Mouse (Mus musculus): ENCODE measurements around the gene Olfr1053. TPM values are rescaled to one million over a fixed set of nuclear protein-coding genes. Genes with fewer than 3 reads are reported as not detected.
"Not testable (repeated sequence)": the region's sequence is repeated elsewhere in the genome, so short reads cannot be mapped to it uniquely, and the experiment has no call there.

Gene Olfr1053
- not detected in 2 replicates for total RNA-seq (2017)

DNA sequence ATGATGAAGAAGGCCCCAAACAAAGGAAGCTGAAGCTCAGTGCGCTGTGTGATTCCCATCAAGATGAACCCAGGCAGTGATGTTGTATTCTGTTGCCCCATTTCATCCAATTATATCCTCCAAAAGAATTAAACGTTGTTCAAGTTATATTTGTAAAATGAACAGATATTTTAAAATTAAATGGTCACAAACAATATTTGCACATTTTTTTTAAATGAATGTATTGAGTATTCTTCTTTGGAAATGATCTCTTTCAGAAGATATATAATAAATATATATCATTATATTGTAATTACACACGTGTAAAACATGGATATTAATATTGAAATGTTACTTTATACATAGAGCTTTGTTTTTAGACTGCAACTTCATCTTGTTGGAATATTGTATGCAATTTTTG is at the start of gene Olfr1053:
Gene Olfr1053, minus strand, starts transcription at position 101 of the 400 bp plus-strand sequence.
- ATAC-seq (replicated peaks in 1 of 2; ENCODE audit: insufficient read depth in 1 of 2, low FRiP score in 2 of 2, low TSS enrichment in 1 of 2, low read depth in 1 of 2, poor library complexity in 2 of 2, severe bottlenecking in 2 of 2), result no peak

DNA sequence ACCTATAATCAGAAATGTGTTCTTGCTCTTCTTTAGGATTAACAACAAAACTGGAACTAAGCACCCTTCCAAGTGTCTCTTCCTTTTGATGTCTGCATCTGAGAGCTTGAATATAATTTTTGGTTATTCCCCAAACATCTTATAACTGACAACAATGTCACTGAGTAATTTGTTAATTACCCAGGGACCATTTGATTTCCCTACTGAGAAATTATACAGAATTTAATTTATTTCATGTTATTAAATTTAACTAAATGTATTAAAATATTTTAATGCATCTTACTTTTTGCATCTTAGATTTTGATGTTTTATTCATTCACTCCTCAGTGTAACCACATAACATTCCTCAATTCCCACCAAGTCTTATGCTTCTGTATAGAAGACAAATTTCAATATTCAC is 47.3 kb upstream of the Olfr1053 start, which contains the start of gene Olfr1056:
Gene Olfr1056, minus strand, starts transcription at position 101 of the 400 bp plus-strand sequence.
- ATAC-seq (replicated peaks in 1 of 2; ENCODE audit: insufficient read depth in 1 of 2, low FRiP score in 2 of 2, low TSS enrichment in 1 of 2, low read depth in 1 of 2, poor library complexity in 2 of 2, severe bottlenecking in 2 of 2), result no peak

- not testable (repeated sequence) for ATAC-seq (replicated peaks in 1 of 2; ENCODE audit: insufficient read depth in 1 of 2, low FRiP score in 2 of 2, low TSS enrichment in 1 of 2, low read depth in 1 of 2, poor library complexity in 2 of 2, severe bottlenecking in 2 of 2)
Observed at GRCm38 (mm10) chr2:86351751-86352150, 36.7 kb upstream of the Olfr1053 start.

GRCm38 (mm10) chr2:86350184-86350583 is 35.1 kb upstream of the Olfr1053 start, which contains the start of gene Olfr1055:
Gene Olfr1055, minus strand, starts transcription at chr2:86350284.
- ATAC-seq (replicated peaks in 1 of 2; ENCODE audit: insufficient read depth in 1 of 2, low FRiP score in 2 of 2, low TSS enrichment in 1 of 2, low read depth in 1 of 2, poor library complexity in 2 of 2, severe bottlenecking in 2 of 2), result no peak

DNA sequence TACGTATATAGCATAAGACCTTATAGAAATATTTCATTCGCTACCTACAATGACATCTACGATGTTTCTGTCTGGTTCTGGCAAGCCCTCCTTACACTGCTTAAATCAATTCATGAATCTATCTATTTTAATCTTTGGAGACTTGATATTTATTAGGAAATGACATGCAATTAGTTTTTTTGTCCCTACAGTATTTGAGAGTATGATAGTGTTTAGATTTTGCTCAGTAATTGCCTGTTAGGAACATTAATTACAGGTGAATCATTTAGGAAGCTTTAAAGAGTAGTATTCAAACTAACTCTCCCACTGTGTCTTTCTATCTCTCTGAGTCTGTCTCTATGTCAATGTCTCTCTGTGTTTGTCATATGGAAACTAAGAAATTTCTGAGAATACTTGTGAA is 20.2 kb upstream of the Olfr1053 start, which contains the start of gene Olfr1054:
Gene Olfr1054, minus strand, starts transcription at position 101 of the 400 bp plus-strand sequence.
- ATAC-seq (replicated peaks in 1 of 2; ENCODE audit: insufficient read depth in 1 of 2, low FRiP score in 2 of 2, low TSS enrichment in 1 of 2, low read depth in 1 of 2, poor library complexity in 2 of 2, severe bottlenecking in 2 of 2), result no peak

DNA sequence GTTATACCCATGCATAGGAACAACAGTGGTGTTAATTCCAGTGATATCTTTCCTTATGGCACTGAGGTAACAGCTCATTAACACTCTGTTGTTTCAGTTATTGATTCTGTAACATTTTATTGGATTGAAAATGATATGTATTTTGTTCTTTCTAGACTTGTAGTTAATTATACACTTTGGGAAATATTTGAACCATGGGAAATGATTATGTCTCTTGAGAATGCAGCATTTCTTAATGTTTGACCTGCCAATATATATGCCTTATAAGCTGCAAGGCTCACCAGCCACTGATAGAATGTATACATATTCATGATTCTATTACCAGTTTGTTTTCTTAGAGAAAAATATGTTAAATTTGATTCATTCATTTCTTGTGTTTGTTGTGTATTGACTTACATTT is 22.9 kb downstream of the Olfr1053 start, which contains the start of gene Olfr1052:
Gene Olfr1052, plus strand, starts transcription at position 301 of the 400 bp plus-strand sequence.
- no peak for ATAC-seq (replicated peaks in 1 of 2; ENCODE audit: insufficient read depth in 1 of 2, low FRiP score in 2 of 2, low TSS enrichment in 1 of 2, low read depth in 1 of 2, poor library complexity in 2 of 2, severe bottlenecking in 2 of 2)

GRCm38 (mm10) chr2:86278988-86279387 is 36.1 kb downstream of the Olfr1053 start, which contains the start of gene Olfr1051:
Gene Olfr1051, minus strand, starts transcription at chr2:86279088.
- ATAC-seq (replicated peaks in 1 of 2; ENCODE audit: insufficient read depth in 1 of 2, low FRiP score in 2 of 2, low TSS enrichment in 1 of 2, low read depth in 1 of 2, poor library complexity in 2 of 2, severe bottlenecking in 2 of 2), result not testable (repeated sequence)

Other genes starting within 250 kb of the Olfr1053 start
- not detected in 2 replicates for gene Olfr1036, start 241.3 kb downstream of the Olfr1053 start, total RNA-seq (2017)
- not detected in 2 replicates for gene Olfr1037, start 227.9 kb downstream of the Olfr1053 start, total RNA-seq (2017)
- not detected in 2 replicates for gene Olfr1039, start 179.4 kb downstream of the Olfr1053 start, total RNA-seq (2017)
- not detected in 2 replicates for gene Olfr1040, start 168.6 kb downstream of the Olfr1053 start, total RNA-seq (2017)
- gene Olfr1042, start 153.4 kb downstream of the Olfr1053 start, total RNA-seq (2017), result not detected in 2 replicates
- gene Olfr1043, start 147.8 kb downstream of the Olfr1053 start, total RNA-seq (2017), result not detected in 2 replicates
- gene Olfr1044, start 137.5 kb downstream of the Olfr1053 start, total RNA-seq (2017), result not detected in 2 replicates
- gene Olfr52, start 129.6 kb downstream of the Olfr1053 start, total RNA-seq (2017), result not detected in 2 replicates
- gene Olfr1045, start 112.3 kb downstream of the Olfr1053 start, total RNA-seq (2017), result not detected in 2 replicates
- not detected in 2 replicates for gene Olfr1046, start 96.0 kb downstream of the Olfr1053 start, total RNA-seq (2017)
- gene Olfr1047, start 83.9 kb downstream of the Olfr1053 start, total RNA-seq (2017), result not detected in 2 replicates
- not detected in 2 replicates for gene Olfr1048, start 75.0 kb downstream of the Olfr1053 start, total RNA-seq (2017)
- not detected in 2 replicates for gene Olfr1049, start 57.0 kb downstream of the Olfr1053 start, total RNA-seq (2017)
- gene Olfr1051, start 36.2 kb downstream of the Olfr1053 start, total RNA-seq (2017), result not detected in 2 replicates
- gene Olfr1052, start 22.8 kb downstream of the Olfr1053 start, total RNA-seq (2017), result not detected in 2 replicates
- gene Olfr1054, start 20.1 kb upstream of the Olfr1053 start, total RNA-seq (2017), result not detected in 2 replicates
- not detected in 2 replicates for gene Olfr1055, start 35.0 kb upstream of the Olfr1053 start, total RNA-seq (2017)
- gene Olfr1056, start 47.2 kb upstream of the Olfr1053 start, total RNA-seq (2017), result not detected in 2 replicates
- not detected in 2 replicates for gene Olfr1057, start 63.1 kb upstream of the Olfr1053 start, total RNA-seq (2017)
- gene Olfr1058, start 73.3 kb upstream of the Olfr1053 start, total RNA-seq (2017), result not detected in 2 replicates
- not detected in 2 replicates for gene Olfr1061, start 98.8 kb upstream of the Olfr1053 start, total RNA-seq (2017)
- not detected in 2 replicates for gene Olfr1062, start 111.5 kb upstream of the Olfr1053 start, total RNA-seq (2017)
- gene Olfr1065, start 135.3 kb upstream of the Olfr1053 start, total RNA-seq (2017), result not detected in 2 replicates
- not detected in 2 replicates for gene Olfr1066, start 141.0 kb upstream of the Olfr1053 start, total RNA-seq (2017)
- not detected in 2 replicates for gene Olfr228, start 172.1 kb upstream of the Olfr1053 start, total RNA-seq (2017)
- not detected in 2 replicates for gene Olfr1076, start 193.2 kb upstream of the Olfr1053 start, total RNA-seq (2017)
- not detected in 2 replicates for gene Olfr1079, start 227.2 kb upstream of the Olfr1053 start, total RNA-seq (2017)
- not detected in 2 replicates for gene Olfr1080, start 243.0 kb upstream of the Olfr1053 start, total RNA-seq (2017)

Measured in hematopoietic stem cell, adult 5-6 weeks (primary cell).